Mouse (Mus musculus) spleen, adult 2 months (tissue): Measurements from ENCODE around the gene Terb1.

Experiments used
- CTCF ChIP-seq: fragments of 200-500 bp; IDR thresholded peaks from 2 replicates; pipeline ENCODE4 v1.5.1; 2011; ENCODE audit warnings: mild to moderate bottlenecking, inconsistent platforms; ENCODE audit not compliant: insufficient read depth, insufficient read length, insufficient replicate concordance; ENCODE audit errors: extremely low read depth
- POLR2A ChIP-seq: fragments of 200-500 bp; IDR thresholded peaks from 2 replicates; pipeline ENCODE4 v1.6.1; 2011; ENCODE audit warnings: low read depth, low read length, inconsistent platforms

- TF ChIP-seq CTCF (no peak), POLR2A (no peak)
Measured at GRCm38 (mm10) chr8:104416022-104416421, 93.7 kb downstream of the Terb1 start.
